Mouse (Mus musculus) midbrain, embryonic 16.5 days (tissue): ENCODE measurements around the gene Hamp. TPM values are rescaled to one million over a fixed set of nuclear protein-coding genes. Genes with fewer than 3 reads are reported as not detected.
A peak's percentile ranks its signal among the peaks of the same experiment; 100 is the strongest.

Source experiments
- ATAC-seq: fragments of 200-750 bp; cut with Nextera tagmentation; 2 replicates; pipeline ENCODE4 v1.8.0; 2017; ENCODE audit warnings: moderate TSS enrichment
- H3K27ac ChIP-seq: fragments of 300-500 bp; sonication (generic); 2 replicates; pipeline ENCODE4 v1.5.1; 2014; ENCODE audit warnings: mild to moderate bottlenecking, low read length, mixed read lengths
- H3K27me3 ChIP-seq: fragments of 300-500 bp; sonication (generic); 2 replicates; pipeline ENCODE4 v1.6.1; 2014; ENCODE audit warnings: low read depth, low read length, mixed read lengths; ENCODE audit not compliant: control insufficient read depth, insufficient read depth
- H3K36me3 ChIP-seq: fragments of 300-500 bp; sonication (generic); 2 replicates; pipeline ENCODE4 v1.6.1; 2014; ENCODE audit warnings: mild to moderate bottlenecking, low read length, moderate library complexity, mixed read lengths; ENCODE audit not compliant: control insufficient read depth, insufficient read depth
- H3K4me1 ChIP-seq: fragments of 300-500 bp; sonication (generic); 2 replicates; pipeline ENCODE4 v1.6.1; 2014; ENCODE audit warnings: mild to moderate bottlenecking, low read length, mixed read lengths; ENCODE audit not compliant: control insufficient read depth, insufficient read depth
- H3K4me2 ChIP-seq: fragments of 300-500 bp; sonication (generic); 2 replicates; pipeline ENCODE4 v1.6.1; 2014; ENCODE audit warnings: mild to moderate bottlenecking, low read length, mixed read lengths
- H3K4me3 ChIP-seq: fragments of 300-500 bp; sonication (generic); 2 replicates; pipeline ENCODE4 v1.5.1; 2014; ENCODE audit warnings: low read depth, mild to moderate bottlenecking, low read length, moderate library complexity, mixed read lengths
- H3K9ac ChIP-seq: fragments of 300-500 bp; sonication (generic); 2 replicates; pipeline ENCODE4 v1.6.1; 2014; ENCODE audit warnings: low read depth, low read length, mixed read lengths
- H3K9me3 ChIP-seq: fragments of 300-500 bp; sonication (generic); replicated peaks from 2 replicates; pipeline ENCODE4 v1.6.1; 2014; ENCODE audit warnings: mild to moderate bottlenecking, low read length, mixed read lengths; ENCODE audit not compliant: control insufficient read depth, poor library complexity, severe bottlenecking
- WGBS: fragments of 180-500 bp; shearing (Covaris S2); extraction: QIAGEN DNeasy Blood & Tissue Kit; methylation state at CpG from one replicate; pipeline ENCODE4 v1.1.7; 2014; 5-methylcytosine and 5-hydroxymethylcytosine counted together
- polyA plus RNA-seq: library from polyadenylated mRNA; unstranded; fragments of >200 nt; fragmentation: Nextera tagmentation; extraction: Ambion mirVana; gene quantifications from 2 replicates; pipeline ENCODE4 v1.2.1, GENCODE M21; 2015

The Hamp gene
- polyA plus RNA-seq, 1 experiment from 2014 or later: not detected

DNA sequence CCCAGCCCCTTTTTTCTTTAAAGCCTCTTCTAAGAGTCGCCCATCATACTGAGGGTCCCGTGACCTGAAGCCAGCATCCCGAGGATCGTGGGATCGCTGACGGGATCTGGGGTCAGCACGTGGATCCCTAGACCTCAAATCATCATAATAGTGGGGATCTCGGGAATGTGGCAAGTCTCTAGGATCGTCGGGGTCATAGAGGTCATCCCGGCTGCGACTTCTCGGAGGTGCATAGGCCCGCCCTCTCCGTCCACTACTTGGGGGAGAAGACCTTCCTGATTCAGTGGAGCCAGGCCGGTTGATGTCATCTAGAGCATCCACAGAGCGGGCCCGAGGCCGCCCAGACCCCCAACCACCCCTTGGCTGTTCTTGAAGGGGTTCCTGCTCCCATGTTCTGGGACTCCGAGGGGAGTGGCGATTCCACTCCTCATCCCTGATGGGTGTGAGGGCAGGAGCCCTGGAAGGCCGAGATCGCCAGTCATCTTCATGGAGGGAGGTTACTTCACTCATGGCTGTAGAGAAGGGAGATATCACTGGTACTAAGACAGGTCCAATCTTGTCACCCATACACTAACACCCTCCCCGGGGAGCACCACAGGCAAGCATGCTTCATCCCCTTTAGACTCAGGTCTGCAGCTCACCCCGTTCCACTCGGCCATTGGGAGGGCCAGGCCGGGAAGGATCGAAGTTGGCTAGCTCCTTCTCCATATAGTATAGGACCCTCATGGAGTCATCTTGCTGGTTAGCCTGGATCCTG, 14.5 kb upstream of the Hamp start:
- 71% methylated on average over 28 of the region's 28 CpGs for WGBS
- H3K9me3 ChIP-seq: no peaks in the 10 kb centered on the region
- peaks cover 17% of the 10 kb centered on the region for H3K36me3 ChIP-seq
- no peaks in the 10 kb centered on the region for H3K27me3 ChIP-seq
- H3K27ac ChIP-seq: peak overlapping the region; percentile 99
- H3K4me1 ChIP-seq: peaks cover 24% of the 10 kb centered on the region
- peak overlapping the region; percentile 90 for H3K4me3 ChIP-seq
- ATAC-seq: no peak
- H3K9ac ChIP-seq: peak overlapping the region; percentile 99
- peak overlapping the region; percentile 87 for H3K4me2 ChIP-seq

DNA sequence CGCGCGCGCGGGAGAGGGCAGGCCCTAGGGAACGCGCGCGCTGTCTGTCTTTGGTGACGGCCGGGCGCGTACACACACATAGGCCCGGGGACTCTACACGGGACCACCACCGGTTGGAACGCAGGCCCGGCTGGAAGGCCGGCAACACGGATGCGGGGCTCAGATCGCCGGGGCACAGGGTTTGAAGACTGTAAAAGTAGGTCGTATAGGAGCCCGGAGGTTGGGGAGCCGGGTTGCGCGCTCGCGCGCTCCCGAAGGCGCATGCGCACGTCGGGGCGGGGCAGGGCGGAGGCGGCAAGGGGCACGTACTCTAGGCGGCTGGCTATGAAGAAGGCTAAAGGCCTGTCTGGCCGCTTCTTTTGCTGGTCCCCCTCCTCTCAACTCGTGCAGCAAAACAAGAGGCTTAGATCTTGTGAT, 13.5 kb upstream of the Hamp start:
- Histone ChIP-seq H3K4me1 (peaks cover 24% of the 10 kb centered on the region), H3K9me3 (no peaks in the 10 kb centered on the region), H3K36me3 (peaks cover 22% of the 10 kb centered on the region), H3K9ac (peak overlapping the region; percentile 99), H3K27ac (peak overlapping the region; percentile 99), H3K27me3 (no peaks in the 10 kb centered on the region), H3K4me2 (peak overlapping the region; percentile 87), H3K4me3 (peak overlapping the region; percentile 90)
- WGBS: under 1% methylated on average over 43 of the region's 43 CpGs
- ATAC-seq: peak; percentile 59

DNA sequence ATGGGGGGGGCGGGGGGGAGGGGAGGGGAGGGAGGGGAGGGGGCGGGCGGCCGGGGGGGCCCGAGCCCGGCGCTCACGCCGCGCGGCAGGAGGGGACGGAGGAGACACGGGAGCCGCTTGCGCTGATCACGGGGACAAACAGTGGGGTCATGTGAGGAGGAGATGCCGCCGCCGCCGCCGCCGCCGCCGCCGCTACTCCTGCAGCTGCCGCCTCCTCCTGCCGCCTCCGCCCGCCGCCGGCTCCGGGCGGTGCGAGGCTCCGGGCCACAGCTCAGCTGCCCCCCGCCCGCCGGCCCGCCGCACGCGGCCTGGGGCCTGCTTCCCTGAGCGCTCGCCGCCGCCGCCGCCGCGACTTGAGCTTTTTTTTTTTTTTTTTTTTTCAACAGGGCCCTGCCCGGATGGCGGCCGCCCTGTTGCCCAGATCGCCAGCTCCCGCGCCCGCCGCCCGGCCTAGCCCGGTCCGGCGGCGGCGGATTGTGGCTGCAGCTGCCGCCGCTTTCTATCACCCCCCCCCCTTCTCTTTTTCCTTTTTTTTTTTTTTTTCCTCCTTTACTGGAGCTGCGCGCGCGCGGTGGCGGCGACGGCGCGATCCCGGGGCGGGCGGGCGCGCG, 13.0 kb upstream of the Hamp start, which contains the start of gene Usf2:
Gene Usf2, minus strand, starts transcription at position 48 of the 611 bp plus-strand sequence.
- peak within 1 kb of the TSS; percentile 99 for H3K9ac ChIP-seq
- ATAC-seq: peak; percentile 58
- WGBS: under 1% methylated on average over 36 of the region's 82 CpGs

DNA sequence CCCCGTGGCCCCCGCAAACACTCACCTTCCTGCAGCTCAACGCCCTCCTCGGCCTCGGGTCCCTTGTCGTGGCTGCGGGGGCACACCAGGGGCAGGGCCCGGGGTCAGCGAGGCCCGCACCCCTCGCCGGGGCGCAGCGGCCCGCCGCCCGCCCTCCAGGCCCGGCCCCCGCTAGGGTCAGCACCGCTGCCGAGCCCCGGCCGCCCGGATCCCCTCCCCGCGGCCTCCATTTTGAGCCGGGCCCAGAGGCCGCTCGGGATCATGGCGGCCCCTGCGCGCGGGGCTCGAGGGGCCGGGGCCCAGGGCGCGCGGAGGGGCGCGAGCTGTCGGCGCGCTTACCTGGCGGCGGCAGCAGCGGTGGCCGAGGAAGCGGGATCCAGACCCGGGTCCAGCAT, 12.5 kb upstream of the Hamp start:
- Histone ChIP-seq H3K4me3 (peak overlapping the region; percentile 90), H3K9me3 (no peaks in the 10 kb centered on the region), H3K27me3 (no peaks in the 10 kb centered on the region), H3K36me3 (peaks cover 22% of the 10 kb centered on the region), H3K4me1 (peaks cover 24% of the 10 kb centered on the region), H3K4me2 (peak overlapping the region; percentile 94), H3K27ac (peak overlapping the region; percentile 99), H3K9ac (peak overlapping the region; percentile 99)
- peak; percentile 37 for ATAC-seq
- 0% methylated on average over 24 of the region's 49 CpGs for WGBS

More for the DNA sequence above, 13.0 kb upstream of the Hamp start, which contains the start of gene Usf2:
- H3K4me2 ChIP-seq: peak within 1 kb of the TSS; percentile 94
- peaks cover 24% of the 10 kb centered on the region for H3K4me1 ChIP-seq
- peak within 1 kb of the TSS; percentile 90 for H3K4me3 ChIP-seq
- H3K36me3 ChIP-seq: peaks cover 22% of the 10 kb centered on the region
- H3K9me3 ChIP-seq: no peaks in the 10 kb centered on the region
- H3K27me3 ChIP-seq: no peaks in the 10 kb centered on the region
- H3K27ac ChIP-seq: peak within 1 kb of the TSS; percentile 99

DNA sequence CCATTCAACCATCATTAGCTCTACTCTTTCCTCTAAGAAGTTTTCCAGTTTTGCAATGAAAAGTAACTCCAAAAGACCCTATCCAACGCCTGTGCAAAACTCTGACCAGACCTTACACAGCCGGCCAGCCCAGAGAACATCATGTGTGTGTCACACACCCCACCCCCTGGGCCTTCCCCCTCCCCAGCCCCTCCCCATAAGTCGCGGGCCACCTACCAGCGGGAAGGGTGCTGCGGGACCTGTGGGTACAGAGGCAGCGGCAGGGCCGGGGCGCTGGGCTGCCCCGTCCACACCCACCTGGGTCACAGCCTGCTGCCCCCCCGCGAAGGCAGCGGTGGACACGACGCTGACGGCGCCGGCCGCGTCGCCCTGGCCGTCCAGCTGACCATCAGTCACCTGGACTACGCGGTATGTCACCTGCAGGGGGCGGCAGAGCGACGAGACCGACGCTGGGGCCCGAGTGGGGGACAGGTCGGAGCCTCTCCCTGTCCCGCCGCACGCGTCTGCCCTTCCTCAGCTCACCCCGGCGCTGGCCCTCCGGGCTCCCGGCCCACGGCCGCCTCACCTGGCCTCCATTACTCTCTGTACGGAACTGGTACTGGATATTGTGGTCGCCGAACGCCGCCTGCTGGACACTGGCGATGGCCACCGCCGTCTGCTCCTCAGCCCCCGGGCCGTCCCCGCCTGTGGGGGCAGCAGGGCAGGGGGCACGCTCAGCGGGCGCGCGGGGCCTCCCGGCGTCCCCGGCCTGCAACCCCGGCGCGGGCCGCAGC, 11.9 kb upstream of the Hamp start:
- under 1% methylated on average over 40 of the region's 64 CpGs for WGBS
- Histone ChIP-seq H3K4me3 (peak overlapping the region; percentile 90), H3K27me3 (no peaks in the 10 kb centered on the region), H3K4me1 (peaks cover 24% of the 10 kb centered on the region), H3K9ac (peak overlapping the region; percentile 99), H3K9me3 (no peaks in the 10 kb centered on the region), H3K27ac (peak overlapping the region; percentile 99), H3K4me2 (peak overlapping the region; percentile 94), H3K36me3 (peaks cover 22% of the 10 kb centered on the region)
- peak; percentile 72 for ATAC-seq

DNA sequence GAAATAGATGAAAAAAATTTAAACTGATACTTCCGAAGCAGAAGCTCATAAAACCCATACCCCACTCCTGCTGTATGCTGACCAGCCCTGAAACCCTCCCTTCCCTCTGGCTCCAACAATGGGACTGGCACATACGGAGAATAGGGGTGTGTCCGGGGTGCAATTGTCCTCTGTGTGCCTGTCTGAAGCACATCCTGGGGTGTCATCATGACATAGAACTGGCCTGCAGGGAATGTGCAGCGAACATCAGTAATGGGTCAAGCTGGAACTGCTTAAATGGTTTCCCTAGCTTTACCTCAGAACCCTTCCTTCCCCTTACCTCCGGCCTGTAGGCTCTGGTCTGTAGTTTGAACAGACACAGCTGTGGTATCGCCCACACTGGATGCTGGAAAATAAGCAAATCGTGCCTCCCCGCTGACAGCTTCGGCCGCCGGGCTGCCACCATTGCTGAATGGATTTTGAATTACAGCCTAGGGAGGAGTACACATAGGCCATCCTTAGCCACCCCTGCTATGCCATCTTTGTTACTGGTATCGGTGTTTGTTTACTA, 11.2 kb upstream of the Hamp start:
- H3K27me3 ChIP-seq: no peaks in the 10 kb centered on the region
- peak overlapping the region; percentile 99 for H3K27ac ChIP-seq
- peak overlapping the region; percentile 94 for H3K4me2 ChIP-seq
- H3K9me3 ChIP-seq: no peaks in the 10 kb centered on the region
- H3K9ac ChIP-seq: peak overlapping the region; percentile 99
- peak overlapping the region; percentile 90 for H3K4me3 ChIP-seq
- H3K4me1 ChIP-seq: peaks cover 24% of the 10 kb centered on the region
- peaks cover 22% of the 10 kb centered on the region for H3K36me3 ChIP-seq
- ATAC-seq: no peak
- WGBS: 88% methylated on average over 12 of the region's 12 CpGs

DNA sequence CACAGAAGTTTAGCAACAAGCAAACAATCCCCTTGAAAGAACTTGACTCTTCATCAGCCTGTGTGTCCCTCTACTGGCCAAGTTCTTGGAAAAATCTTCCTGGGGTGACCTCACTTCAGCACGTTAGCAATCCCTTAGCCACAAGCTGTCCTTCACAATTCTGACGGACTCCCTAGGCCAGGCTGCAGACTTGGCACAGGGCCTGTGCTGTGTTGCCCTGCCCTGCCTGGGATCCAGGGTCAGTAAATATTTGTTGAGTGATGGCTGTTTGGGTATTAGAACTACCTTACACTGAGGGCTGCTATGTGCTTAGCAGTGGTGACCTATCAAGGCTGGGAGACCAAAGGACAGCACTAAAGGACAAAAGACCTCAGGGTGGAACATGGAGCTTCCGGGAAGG, 10.2 kb upstream of the Hamp start:
- Histone ChIP-seq H3K4me2 (no peak overlapping the region), H3K27me3 (no peaks in the 10 kb centered on the region), H3K27ac (no peak overlapping the region), H3K4me1 (peaks cover 24% of the 10 kb centered on the region), H3K36me3 (peaks cover 25% of the 10 kb centered on the region), H3K9ac (no peak overlapping the region), H3K9me3 (no peaks in the 10 kb centered on the region), H3K4me3 (no peak overlapping the region)
- WGBS: 85% methylated on average over 3 of the region's 3 CpGs
- ATAC-seq: no peak

DNA sequence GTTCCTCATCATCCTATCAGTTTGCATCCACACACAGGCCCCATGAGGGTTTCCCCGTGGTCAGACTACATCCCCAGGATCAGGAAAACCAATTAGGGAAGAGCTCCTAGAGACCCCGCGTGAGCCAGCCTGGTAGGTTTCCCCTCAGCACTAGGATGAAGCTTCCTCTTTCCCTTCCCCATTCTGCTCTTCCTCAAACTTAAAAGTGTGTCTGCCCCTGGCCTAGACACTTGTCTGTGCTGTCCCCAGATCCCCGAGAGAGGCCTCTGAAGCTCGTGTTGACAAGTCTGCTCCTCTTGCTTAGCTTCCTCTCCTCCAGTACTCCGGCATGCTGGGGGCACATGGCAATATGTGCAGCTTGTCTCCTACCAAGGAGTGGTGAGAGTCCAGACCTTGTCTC, 9.6 kb upstream of the Hamp start:
- Histone ChIP-seq H3K36me3 (peaks cover 25% of the 10 kb centered on the region), H3K27ac (no peak overlapping the region), H3K4me2 (no peak overlapping the region), H3K4me1 (peaks cover 19% of the 10 kb centered on the region), H3K4me3 (no peak overlapping the region), H3K9me3 (no peaks in the 10 kb centered on the region), H3K9ac (no peak overlapping the region), H3K27me3 (no peaks in the 10 kb centered on the region)
- ATAC-seq: no peak
- WGBS: 94% methylated on average over 6 of the region's 6 CpGs
